Mouse (Mus musculus) B cell, adult 62 days (primary cell): ENCODE data around the gene Slc51a. TPM values are rescaled to one million over a fixed set of nuclear protein-coding genes. Genes with fewer than 3 reads are reported as not detected.

Experiments used
- total RNA-seq: library from RNA; stranded (reverse); gene quantifications from 4 replicates; pipeline ENCODE4 v1.2.4, GENCODE M21; 2023

The Slc51a gene
- not detected in 4 replicates for total RNA-seq

GRCm38 (mm10) chr16:32487234-32488111 is at the start of gene Slc51a:
Gene Slc51a (minus strand): TSS chr16:32487879.

DNA sequence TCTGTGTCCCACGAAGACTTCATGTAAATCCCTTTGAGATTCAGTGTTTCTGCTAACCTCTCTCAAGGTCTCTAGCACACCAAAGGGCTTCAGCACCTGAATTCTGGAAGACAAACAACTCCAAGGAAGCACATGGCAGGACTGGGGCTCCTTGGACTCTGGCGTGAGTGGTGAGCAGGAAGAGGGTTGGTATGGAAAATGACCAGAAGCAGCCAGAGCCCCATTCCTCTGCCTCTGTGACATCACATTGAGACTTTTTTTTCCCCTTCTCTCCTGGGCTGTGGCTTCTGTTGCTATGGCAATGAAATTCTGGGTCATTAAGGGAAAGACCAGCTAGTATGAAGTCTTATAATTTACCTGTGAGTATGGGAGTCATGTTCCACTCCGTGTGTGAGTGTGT is 8.3 kb upstream of the Slc51a start, which contains the start of gene Zdhhc19:
Zdhhc19 (plus strand) TSS at position 301 of the 400 bp plus-strand sequence.

DNA sequence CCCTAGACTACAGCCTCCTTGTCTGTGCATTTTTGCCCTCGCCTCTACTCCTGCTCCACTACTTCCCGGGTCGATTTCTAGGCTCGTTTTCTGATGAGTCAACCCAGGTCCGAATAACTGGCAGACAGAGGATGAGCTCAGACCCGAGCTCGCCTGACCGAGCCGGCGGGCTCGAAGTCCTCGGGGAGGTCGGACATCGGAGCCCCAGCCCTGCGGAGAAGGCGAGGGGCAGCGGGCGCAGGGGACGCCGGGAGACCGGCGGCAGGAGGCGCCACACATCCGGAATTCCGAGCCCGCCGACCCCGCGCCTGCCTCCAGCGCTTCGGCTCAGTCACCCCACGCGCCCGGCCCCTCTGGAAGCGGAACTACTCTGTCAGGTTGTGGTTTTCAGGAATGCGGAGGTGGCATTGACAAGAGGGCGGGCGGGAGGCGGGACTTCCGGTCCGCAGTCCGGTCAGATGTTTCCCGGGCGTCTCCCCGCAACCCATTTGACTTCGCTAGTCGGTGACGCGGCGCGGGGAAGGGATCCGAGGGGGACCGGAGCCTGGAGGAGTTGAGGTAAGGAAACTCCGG is 57.1 kb downstream of the Slc51a start, which contains the start of gene Pcyt1a:
Pcyt1a (plus strand) TSS at position 448 of the 573 bp plus-strand sequence.

Other genes starting within 250 kb of the Slc51a start
- gene Fbxo45, start 240.7 kb downstream of the Slc51a start, total RNA-seq, result 8.4 to 10.4 TPM (median 9.4 TPM) in 4 replicates
- 10.2 to 12.1 TPM (median 11.1 TPM) in 4 replicates for gene Wdr53, start 240.7 kb downstream of the Slc51a start, total RNA-seq
- 0.83 to 1.7 TPM (median 0.96 TPM) in 4 replicates for gene Smco1, start 216.4 kb downstream of the Slc51a start, total RNA-seq
- gene Rnf168, start 210.4 kb downstream of the Slc51a start, total RNA-seq, result 14.1 to 18.5 TPM (median 16.5 TPM) in 4 replicates
- 52.4 to 83.7 TPM (median 65.5 TPM) in 4 replicates for gene Ubxn7, start 155.6 kb downstream of the Slc51a start, total RNA-seq
- not detected in 4 replicates for gene Tm4sf19, start 87.4 kb downstream of the Slc51a start, total RNA-seq
- 3.1 to 7.0 TPM (median 5.3 TPM) in 4 replicates for gene Tctex1d2, start 68.2 kb downstream of the Slc51a start, total RNA-seq
- 59.3 to 71.1 TPM (median 66.8 TPM) in 4 replicates for gene Pcyt1a, start 57.0 kb downstream of the Slc51a start, total RNA-seq
- gene Zdhhc19, start 8.4 kb upstream of the Slc51a start, total RNA-seq, result not detected in 4 replicates
- gene Tfrc, start 121.0 kb upstream of the Slc51a start, total RNA-seq, result 82.3 to 108 TPM (median 101 TPM) in 4 replicates
- 97.2 to 128 TPM (median 115 TPM) in 4 replicates for gene Tnk2, start 156.0 kb upstream of the Slc51a start, total RNA-seq
- gene Muc4, start 248.0 kb upstream of the Slc51a start, total RNA-seq, result not detected in 4 replicates